Mouse (Mus musculus): ENCODE measurements around the gene Kmo. TPM values are rescaled to one million over a fixed set of nuclear protein-coding genes. Genes with fewer than 3 reads are reported as not detected.

Gene Kmo
- polyA plus RNA-seq (2012; ENCODE audit: insufficient read depth, insufficient read length, missing spikeins) = 2.0 TPM in 1 of 2 replicates, not detected in the other

GRCm38 (mm10) chr1:175619814-175620431 is at the start of gene Kmo:
Kmo (plus strand) TSS chr1:175620381.
- Histone ChIP-seq H3K4me3 (ENCODE audit: insufficient read depth, low read depth, low read length) (no peak within 1 kb of the TSS), H3K27ac (replicated peaks; ENCODE audit: low read depth, low read length) (no peak within 1 kb of the TSS), H3K4me1 (ENCODE audit: control insufficient read depth, insufficient read depth, insufficient read length, low read length) (no peaks in the 10 kb centered on the region)

GRCm38 (mm10) chr1:175574129-175574528 is 46.1 kb upstream of the Kmo start:
- Histone ChIP-seq H3K4me1 (ENCODE audit: control insufficient read depth, insufficient read depth, insufficient read length, low read length) (no peaks in the 10 kb centered on the region), H3K4me3 (ENCODE audit: insufficient read depth, low read depth, low read length) (no peak overlapping the region), H3K27ac (replicated peaks; ENCODE audit: low read depth, low read length) (no peak overlapping the region)

- no peak overlapping the region for H3K27ac ChIP-seq (replicated peaks; ENCODE audit: low read depth, low read length)
- no peak overlapping the region for H3K4me3 ChIP-seq (ENCODE audit: insufficient read depth, low read depth, low read length)
- H3K4me1 ChIP-seq (ENCODE audit: control insufficient read depth, insufficient read depth, insufficient read length, low read length) = no peaks in the 10 kb centered on the region
Measured at GRCm38 (mm10) chr1:175578425-175579096, 41.6 kb upstream of the Kmo start.

- Histone ChIP-seq H3K27ac (replicated peaks; ENCODE audit: low read depth, low read length) (no peak overlapping the region), H3K4me1 (ENCODE audit: control insufficient read depth, insufficient read depth, insufficient read length, low read length) (no peaks in the 10 kb centered on the region), H3K4me3 (ENCODE audit: insufficient read depth, low read depth, low read length) (no peak overlapping the region)
Measured at GRCm38 (mm10) chr1:175579598-175580235, 40.5 kb upstream of the Kmo start.

- no peak overlapping the region for H3K4me3 ChIP-seq (ENCODE audit: insufficient read depth, low read depth, low read length)
- no peak overlapping the region for H3K27ac ChIP-seq (replicated peaks; ENCODE audit: low read depth, low read length)
- H3K4me1 ChIP-seq (ENCODE audit: control insufficient read depth, insufficient read depth, insufficient read length, low read length) = no peaks in the 10 kb centered on the region
Measured at GRCm38 (mm10) chr1:175580346-175580745, 39.8 kb upstream of the Kmo start.

GRCm38 (mm10) chr1:175582799-175583198 is 37.4 kb upstream of the Kmo start:
- no peaks in the 10 kb centered on the region for H3K4me1 ChIP-seq (ENCODE audit: control insufficient read depth, insufficient read depth, insufficient read length, low read length)
- H3K4me3 ChIP-seq (ENCODE audit: insufficient read depth, low read depth, low read length) = no peak overlapping the region
- H3K27ac ChIP-seq (replicated peaks; ENCODE audit: low read depth, low read length) = no peak overlapping the region

GRCm38 (mm10) chr1:175585267-175585666 is 34.9 kb upstream of the Kmo start:
- Histone ChIP-seq H3K4me1 (ENCODE audit: control insufficient read depth, insufficient read depth, insufficient read length, low read length) (no peaks in the 10 kb centered on the region), H3K27ac (replicated peaks; ENCODE audit: low read depth, low read length) (no peak overlapping the region), H3K4me3 (ENCODE audit: insufficient read depth, low read depth, low read length) (no peak overlapping the region)

- H3K4me1 ChIP-seq (ENCODE audit: control insufficient read depth, insufficient read depth, insufficient read length, low read length) = no peaks in the 10 kb centered on the region
- no peak overlapping the region for H3K27ac ChIP-seq (replicated peaks; ENCODE audit: low read depth, low read length)
- no peak overlapping the region for H3K4me3 ChIP-seq (ENCODE audit: insufficient read depth, low read depth, low read length)
Measured at GRCm38 (mm10) chr1:175586656-175587055, 33.5 kb upstream of the Kmo start.

- no peak overlapping the region for H3K4me3 ChIP-seq (ENCODE audit: insufficient read depth, low read depth, low read length)
- no peak overlapping the region for H3K27ac ChIP-seq (replicated peaks; ENCODE audit: low read depth, low read length)
- no peaks in the 10 kb centered on the region for H3K4me1 ChIP-seq (ENCODE audit: control insufficient read depth, insufficient read depth, insufficient read length, low read length)
Measured at GRCm38 (mm10) chr1:175592832-175593231, 27.3 kb upstream of the Kmo start.

- Histone ChIP-seq H3K4me1 (ENCODE audit: control insufficient read depth, insufficient read depth, insufficient read length, low read length) (no peaks in the 10 kb centered on the region), H3K27ac (replicated peaks; ENCODE audit: low read depth, low read length) (no peak overlapping the region), H3K4me3 (ENCODE audit: insufficient read depth, low read depth, low read length) (no peak overlapping the region)
Measured at GRCm38 (mm10) chr1:175602231-175602630, 17.9 kb upstream of the Kmo start.

- Histone ChIP-seq H3K4me3 (ENCODE audit: insufficient read depth, low read depth, low read length) (no peak overlapping the region), H3K27ac (replicated peaks; ENCODE audit: low read depth, low read length) (no peak overlapping the region), H3K4me1 (ENCODE audit: control insufficient read depth, insufficient read depth, insufficient read length, low read length) (no peaks in the 10 kb centered on the region)
Measured at GRCm38 (mm10) chr1:175603390-175603789, 16.8 kb upstream of the Kmo start.

- no peak overlapping the region for H3K27ac ChIP-seq (replicated peaks; ENCODE audit: low read depth, low read length)
- H3K4me1 ChIP-seq (ENCODE audit: control insufficient read depth, insufficient read depth, insufficient read length, low read length) = no peaks in the 10 kb centered on the region
- no peak overlapping the region for H3K4me3 ChIP-seq (ENCODE audit: insufficient read depth, low read depth, low read length)
Measured at GRCm38 (mm10) chr1:175607308-175607707, 12.9 kb upstream of the Kmo start.

GRCm38 (mm10) chr1:175607838-175608585 is 12.2 kb upstream of the Kmo start:
- H3K4me1 ChIP-seq (ENCODE audit: control insufficient read depth, insufficient read depth, insufficient read length, low read length) = no peaks in the 10 kb centered on the region
- no peak overlapping the region for H3K4me3 ChIP-seq (ENCODE audit: insufficient read depth, low read depth, low read length)
- no peak overlapping the region for H3K27ac ChIP-seq (replicated peaks; ENCODE audit: low read depth, low read length)

- Histone ChIP-seq H3K27ac (replicated peaks; ENCODE audit: low read depth, low read length) (no peak overlapping the region), H3K4me3 (ENCODE audit: insufficient read depth, low read depth, low read length) (no peak overlapping the region), H3K4me1 (ENCODE audit: control insufficient read depth, insufficient read depth, insufficient read length, low read length) (no peaks in the 10 kb centered on the region)
Measured at GRCm38 (mm10) chr1:175608708-175609107, 11.5 kb upstream of the Kmo start.

- no peaks in the 10 kb centered on the region for H3K4me1 ChIP-seq (ENCODE audit: control insufficient read depth, insufficient read depth, insufficient read length, low read length)
- H3K4me3 ChIP-seq (ENCODE audit: insufficient read depth, low read depth, low read length) = no peak overlapping the region
- no peak overlapping the region for H3K27ac ChIP-seq (replicated peaks; ENCODE audit: low read depth, low read length)
Measured at GRCm38 (mm10) chr1:175614992-175615391, 5.2 kb upstream of the Kmo start.
